Mouse (Mus musculus) testis, postnatal 10 days (tissue): ENCODE measurements around the gene Timm23.
"Not testable (repeated sequence)": the region's sequence is repeated elsewhere in the genome, so short reads cannot be mapped to it uniquely, and the experiment has no call there.

Experiments
- DNase-seq: peaks from one replicate; pipeline ENCODE4 v3.0.0; 2021; ENCODE audit warnings: low spot score

Gene Timm23

DNA sequence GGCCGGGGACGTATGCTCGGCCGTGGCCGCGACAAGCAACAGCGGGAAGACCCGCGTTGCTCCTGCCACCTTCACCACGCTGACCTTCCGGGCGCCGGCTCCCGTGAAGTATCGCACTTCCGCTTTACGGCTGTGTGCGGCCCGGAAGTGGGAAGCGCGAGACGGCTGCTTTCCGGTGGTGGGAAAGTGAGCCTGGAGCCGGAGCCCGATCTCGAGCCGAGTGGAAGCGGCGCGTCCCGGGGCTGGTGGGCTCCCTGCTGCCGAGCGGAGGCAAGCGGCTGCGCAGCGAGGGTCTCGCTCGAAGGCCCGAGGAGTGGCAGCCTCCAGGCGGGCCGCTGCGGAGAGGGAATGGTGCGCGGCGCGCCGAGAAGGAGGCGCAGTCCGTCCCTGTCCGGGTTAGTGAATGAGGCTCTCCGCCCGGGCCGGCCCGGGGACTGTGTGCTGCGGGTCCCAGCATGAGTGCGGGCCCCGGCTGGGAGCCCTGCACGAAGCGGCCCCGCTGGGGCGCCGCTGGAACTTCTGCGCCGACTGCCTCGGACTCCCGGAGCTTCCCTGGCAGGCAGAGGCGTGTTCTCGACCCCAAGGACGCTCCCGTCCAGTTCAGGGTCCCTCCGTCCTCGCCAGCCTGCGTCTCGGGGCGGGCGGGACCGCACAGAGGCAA lies at the start of gene Timm23, which contains the start of gene Parg:
TSS of gene Timm23 (minus strand) at position 108 of the 661 bp plus-strand sequence.
TSS of gene Parg (plus strand) at position 159 of the 661 bp plus-strand sequence.
- peak; percentile 87 for DNase-seq

DNA sequence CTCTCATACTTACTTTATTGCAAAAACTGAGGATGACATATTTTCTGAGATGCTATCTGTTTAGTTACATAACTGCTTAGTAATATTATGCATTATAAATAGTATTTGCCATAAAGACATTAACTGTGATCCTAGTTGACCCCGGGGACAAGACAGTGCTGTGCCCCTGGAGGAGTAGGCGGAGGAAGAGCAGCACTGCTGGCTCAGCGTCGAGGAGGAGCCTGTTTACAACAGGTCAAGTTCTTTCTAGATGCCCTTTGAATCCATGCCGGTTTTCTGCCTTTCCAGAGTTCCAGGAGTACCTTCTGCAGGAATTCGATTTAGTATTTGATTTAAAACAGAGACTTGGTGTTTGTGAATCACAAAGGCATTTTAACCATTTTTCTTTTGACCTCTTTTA lies 47.9 kb upstream of the Timm23 start:
- DNase-seq = no peak

DNA sequence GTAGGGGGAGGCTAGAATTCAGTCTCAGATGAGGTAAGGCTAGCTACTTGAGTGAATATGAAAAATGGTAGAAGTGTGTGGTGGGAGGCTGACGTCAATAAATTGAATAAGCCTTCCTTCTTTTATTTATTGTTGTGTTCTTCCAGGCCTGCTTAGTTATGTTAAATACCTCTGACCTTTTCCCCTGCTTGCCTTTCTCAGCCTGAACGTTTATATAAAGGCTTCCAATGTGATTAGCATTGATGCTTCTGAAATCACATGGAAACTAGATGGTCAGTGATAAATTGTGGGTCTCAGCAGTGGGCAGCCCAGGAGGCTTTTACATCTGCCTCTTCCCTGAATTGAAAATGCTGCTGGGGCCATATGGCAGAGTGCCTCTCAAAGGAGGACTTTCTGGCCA lies 44.3 kb upstream of the Timm23 start:
- no peak for DNase-seq

DNA sequence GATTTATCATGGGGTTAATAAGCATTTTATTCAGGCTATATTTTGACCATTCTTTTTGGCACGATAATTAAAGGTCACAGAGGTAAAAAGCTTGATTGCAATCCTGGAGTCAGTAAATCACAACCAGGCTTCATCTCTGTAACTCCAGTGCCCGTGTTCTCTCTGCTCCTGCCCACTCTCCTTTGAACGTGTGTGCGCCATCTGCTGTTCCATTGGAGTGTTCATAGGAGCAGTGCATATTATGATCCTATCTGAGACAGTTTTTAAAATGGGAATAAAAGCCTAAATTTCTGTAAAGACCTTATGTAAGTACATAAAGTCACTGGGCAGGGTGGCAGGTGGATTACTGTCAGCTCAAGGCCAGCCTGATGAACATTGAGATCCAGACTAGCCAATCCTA lies 40.7 kb upstream of the Timm23 start:
- no peak for DNase-seq

DNA sequence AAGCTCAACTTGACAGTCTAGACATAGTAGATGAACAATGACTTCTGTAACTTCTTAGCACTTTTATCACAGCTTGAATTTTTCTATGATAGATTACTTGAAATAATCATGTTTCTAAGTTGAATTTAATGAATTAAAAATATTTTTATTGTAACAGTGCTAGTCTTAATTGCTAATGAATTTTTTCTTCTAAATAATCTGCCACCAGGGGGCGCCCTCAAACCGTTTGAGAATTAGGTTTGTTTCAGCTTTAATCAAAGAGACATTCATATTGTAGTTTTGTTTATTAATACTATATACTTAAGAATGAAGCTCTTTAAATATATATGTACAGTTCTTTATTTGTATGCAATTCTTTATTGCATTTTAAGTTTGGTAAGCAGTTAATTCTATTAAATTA lies 27.3 kb upstream of the Timm23 start:
- peak; percentile 80 for DNase-seq

DNA sequence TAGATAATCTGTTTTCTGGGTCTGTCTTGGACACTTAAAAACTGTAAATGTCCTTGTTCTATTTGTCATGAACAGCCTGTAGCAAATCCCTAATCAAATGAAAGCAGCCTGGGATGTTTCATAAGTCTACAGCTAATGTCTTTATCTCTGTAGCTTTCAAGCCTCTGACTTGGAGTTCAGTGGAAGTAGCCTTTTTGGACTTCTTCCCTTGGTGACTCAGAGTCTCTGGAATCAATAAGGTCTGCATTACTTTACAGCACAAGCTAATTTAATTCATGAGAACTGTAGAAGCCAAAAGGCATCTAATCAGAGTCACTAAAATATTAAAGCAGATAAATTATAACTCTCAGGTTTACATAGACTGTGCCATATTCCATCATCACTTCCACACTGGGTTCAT lies 24.9 kb upstream of the Timm23 start:
- no peak for DNase-seq

DNA sequence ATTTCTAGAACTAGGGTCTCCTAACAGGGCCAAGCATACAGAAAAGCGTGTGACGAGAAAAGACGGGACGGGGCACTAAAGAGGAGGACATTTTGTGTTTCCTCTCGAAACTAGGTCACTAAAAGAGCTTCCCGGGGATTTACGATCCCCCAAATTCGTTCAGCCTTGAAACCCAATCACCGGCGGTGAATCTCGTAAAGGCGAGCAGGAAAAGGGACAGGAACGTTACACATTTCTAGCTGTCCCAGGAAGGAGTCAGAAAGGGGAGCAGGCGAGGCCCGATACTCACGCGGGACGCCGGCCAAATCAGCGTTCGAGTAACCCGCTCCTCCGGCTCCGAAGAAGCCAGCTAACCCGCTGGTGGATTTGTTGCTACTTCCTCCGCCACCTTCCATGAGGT lies 344 bp downstream of the Timm23 start:
- DNase-seq = peak; percentile 72

DNA sequence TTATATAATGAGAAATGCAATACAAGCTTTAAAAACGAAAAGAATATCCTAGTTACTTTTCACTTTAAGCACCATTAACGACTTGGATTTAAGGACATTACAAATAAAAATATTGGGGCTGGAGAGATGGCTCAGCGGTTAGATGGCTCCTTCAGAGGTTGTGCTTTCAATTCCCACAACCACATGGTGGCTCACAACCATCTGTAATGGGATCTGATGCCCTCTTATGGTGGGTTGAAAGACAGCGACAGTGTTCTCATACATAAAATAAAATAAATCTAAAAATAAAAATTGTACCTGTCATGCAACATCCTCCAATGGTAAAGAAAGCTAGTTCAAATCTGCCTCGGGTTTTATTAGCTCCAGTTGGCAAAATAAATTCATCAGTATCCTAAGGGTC lies 8.1 kb downstream of the Timm23 start:
- DNase-seq = not testable (repeated sequence)

DNA sequence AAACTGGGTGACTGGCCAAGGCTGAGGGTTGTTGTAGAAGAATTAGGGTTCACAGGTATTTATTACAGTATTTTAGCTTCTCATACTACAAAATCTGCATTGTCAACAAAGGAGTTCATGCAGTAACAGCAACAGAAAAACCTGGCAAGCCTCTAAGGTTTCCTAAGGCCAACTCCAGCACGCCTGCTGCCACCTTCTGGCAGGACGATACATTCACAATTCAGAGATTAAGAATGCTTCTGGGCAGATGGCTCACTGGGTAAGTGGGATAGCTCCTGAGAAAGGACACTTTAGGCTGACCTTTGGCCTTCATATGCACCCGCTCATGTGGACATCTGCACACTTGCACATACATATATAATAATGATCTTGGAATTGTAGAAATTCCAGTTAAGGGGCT lies 9.3 kb downstream of the Timm23 start:
- peak; percentile 73 for DNase-seq

DNA sequence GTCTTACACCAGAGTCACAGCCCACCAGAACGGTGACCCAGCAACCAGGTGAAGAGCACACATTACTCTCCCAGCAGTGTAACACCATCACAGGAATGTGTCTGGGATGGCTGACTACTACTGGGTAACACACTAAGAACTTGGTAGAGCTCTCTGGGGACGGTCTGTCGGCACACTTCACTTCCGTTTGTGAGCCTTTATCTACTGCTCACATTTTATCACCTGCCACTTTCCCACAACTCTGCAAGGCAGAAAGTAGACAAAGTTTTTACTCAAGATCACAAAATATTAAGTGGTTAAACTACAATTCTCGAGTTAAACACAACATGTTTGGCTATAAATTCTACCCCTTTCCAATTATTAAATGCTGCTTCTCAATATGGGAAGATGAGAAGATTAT lies 9.8 kb downstream of the Timm23 start:
- DNase-seq = no peak

DNA sequence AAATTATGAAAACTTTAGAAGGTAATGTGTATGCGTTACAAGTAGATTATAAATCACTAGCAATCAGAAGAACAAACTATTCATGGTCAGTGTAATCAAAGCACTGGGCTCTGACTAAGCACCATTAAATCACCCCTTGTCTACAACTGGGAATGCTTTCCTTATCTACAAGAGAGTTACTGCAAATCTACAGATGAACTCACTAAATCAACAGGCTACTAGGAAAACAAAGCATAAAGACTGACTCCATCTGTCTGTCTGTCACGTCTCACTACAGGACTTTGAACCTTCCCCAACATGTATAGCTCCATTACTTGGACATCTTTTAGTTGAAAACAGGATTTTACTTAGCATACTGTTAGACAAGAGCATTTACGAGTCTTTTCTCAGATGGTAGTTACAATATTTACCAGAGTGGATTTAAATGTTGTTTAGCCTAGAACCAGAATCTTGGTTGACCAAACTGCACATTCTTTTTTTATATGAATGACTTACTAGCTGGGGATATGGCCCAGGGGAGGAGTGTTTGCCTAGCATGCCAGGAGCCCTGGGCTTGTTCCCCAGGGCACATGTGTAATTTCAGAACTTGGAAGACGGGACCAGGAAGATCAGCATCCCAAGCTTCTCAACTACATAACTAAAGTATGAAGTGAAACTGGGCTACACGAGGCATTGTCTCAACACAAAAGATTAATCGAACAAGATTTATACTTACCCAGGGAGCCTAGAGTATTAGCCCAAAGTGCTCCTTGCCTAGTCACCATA lies 10.9 kb downstream of the Timm23 start:
- DNase-seq = no peak

DNA sequence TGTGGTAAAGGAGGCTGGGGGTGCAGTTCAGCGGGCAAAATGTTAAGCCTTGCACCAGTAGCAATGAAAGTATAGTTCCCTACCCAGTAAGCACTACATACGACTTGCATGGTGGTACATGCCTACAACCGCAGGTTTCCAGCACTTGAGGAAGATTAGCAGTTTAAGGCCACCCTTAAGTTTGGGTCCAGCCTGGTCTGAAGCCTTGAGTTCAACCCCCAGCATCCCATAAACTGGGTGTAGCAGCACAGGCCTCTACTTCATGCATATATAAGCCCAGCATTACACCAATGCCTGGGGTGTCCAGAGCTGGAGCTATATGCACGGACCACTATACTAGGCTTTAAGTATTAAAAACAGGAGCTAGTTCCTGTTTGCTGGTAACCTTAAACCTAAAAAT lies 17.9 kb downstream of the Timm23 start:
- no peak for DNase-seq

DNA sequence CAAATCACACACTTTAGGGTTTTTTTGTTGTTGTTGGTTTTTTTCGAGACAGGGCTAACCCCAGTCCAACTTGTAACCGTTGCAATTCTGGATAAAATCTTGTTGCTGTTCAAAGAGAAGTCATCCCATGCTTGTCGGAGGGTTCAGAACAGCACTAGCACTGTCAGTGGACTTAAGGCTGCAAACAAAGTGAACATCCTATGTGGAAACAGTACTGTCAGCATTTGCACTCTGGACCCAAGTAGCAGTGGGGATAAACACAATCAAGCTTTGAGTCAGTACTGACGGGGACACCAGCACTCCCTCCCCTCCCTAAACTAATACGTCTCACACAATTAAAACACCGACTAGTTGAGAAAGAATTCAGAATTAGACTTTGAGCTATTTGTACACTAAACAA lies 20.8 kb downstream of the Timm23 start:
- DNase-seq = no peak

DNA sequence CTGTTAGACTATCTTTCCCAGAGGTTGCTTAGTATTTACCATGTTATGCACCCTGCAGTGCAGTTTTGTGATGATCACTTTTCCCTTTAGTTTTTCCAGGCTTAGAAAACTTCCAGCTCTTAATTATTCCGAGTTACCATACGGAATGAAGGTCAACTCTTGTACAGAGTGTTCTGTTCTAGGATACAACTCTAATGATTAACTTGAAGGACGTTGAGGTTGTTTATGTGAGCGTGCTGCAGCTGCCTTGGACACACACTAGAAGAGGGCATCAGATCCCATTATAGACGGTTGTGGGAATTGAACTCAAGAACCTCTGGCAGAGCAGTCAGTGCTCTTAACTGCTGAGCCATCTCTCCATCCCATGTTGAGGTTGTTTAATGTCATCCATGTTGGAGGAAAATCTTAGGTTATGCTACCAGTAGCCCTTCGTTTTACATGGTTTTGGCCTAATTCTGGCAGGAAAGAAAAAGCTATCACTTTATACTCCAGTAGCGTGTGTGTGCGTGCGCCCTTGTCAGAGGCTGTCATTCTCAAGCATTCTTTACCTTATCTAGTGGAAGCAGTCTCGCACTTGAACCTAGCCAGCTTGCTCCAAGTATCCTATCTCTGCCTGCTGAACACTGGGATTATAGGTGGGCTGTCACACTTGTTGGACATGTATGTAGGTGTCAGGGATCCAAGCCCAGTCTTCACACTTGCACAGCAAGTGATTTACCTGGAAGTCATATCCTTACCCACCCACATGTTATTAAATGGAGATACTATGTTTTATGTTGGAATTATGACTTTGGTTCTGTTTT lies 22.1 kb downstream of the Timm23 start:
- no peak for DNase-seq

DNA sequence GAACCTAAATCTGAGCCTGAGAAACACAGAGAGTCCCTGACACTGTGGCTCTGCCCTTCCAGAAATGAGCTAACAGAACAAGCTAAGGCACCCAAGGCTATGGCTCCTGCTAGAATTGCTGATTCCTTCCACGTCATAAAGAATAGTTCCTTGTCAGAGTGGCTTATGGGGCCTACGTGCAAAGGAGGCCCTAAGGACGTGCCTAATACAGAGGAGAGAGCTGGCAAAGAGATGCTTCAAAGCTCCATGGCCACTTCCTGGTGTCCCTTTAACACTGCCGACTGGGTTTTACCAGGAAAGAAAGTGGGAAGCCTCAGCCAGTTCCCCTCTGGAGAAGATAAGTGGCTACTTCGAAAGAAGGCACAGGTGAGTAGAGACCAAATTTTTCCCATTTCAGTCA lies 25.1 kb downstream of the Timm23 start:
- DNase-seq = not testable (repeated sequence)

DNA sequence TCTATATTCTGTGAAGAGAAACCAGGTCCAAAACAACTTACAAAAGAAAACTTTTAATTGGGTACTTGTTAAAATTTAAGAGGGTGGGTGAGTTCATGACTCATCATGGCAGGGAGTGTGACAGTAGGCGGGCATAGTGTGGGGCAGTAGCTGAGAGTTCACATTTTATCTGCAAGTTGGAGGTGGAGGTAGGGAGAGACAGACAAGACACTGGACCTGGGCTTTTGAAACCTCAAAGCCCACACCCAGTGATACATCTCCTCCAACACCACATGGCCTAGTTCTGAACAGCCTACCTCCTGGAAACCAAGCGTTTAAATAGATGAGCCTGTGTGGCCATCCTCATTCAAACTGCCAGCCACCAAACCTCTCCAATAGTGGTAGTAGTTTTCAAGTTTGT lies 26.4 kb downstream of the Timm23 start:
- DNase-seq = no peak

DNA sequence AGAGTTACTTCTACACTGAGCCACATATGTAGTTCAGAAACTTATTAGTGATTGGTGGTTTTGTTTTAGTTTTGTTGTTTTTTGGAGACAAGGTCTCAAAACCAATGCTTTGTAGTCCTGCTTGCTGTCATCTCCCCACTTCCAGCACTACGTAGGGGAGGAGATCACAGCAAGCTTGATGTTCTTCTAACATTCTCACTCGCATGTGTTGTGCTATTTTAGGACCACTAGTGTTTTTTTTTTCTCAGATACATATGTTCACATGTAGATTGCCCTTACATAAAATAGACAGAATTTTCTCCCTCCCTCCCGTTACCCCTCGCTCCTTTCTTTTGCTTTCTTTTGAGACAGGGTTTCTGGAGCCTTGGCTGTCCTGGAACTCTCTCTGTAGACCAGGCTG lies 31.6 kb downstream of the Timm23 start:
- DNase-seq = no peak

DNA sequence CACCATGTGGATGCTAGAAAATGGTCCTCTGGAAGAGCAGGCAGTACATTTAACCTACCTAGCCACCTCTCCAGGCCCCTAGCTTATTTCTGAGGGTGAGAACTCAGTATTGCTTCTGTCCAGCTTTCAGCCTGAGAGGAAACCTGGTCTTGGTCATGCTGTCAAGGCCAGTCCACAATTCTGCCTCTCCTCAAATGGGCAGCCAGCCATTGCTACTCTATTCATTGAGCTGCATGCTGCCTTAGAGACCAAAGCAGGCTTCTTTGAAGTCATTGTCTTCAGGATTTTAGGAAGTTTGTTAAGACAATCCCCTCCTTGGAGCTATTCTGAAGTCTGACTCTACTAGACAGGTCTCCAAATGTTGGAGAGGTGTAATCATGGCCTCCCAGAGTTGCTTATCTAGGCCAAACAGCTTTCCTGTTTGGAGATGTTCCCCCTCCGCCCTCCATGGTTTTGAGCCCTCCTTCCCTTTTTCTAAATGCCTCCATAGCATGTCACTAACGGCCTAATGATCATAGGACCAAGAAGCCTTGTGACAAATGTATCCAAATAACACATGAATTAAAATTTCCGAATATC lies 33.0 kb downstream of the Timm23 start:
- DNase-seq = no peak

DNA sequence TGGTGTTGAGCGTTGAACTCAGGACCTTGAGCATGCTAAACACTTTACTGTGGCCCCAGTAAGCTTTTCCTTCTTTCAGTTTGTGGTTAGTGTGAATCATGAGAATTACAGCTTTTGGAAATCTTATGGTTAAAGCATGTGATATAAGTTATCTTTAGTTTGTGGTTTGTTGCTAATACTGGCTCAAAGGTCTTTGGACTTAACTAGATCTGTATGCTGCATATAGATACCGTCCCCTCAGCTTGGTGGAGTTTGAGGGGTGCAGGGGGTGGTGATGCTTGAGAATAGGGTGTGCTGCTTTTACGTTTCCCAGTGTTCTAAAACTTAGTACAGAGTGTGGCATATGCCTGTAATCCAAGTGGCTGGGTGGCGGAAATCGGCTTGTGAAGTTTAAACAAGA lies 34.4 kb downstream of the Timm23 start:
- DNase-seq = no peak

DNA sequence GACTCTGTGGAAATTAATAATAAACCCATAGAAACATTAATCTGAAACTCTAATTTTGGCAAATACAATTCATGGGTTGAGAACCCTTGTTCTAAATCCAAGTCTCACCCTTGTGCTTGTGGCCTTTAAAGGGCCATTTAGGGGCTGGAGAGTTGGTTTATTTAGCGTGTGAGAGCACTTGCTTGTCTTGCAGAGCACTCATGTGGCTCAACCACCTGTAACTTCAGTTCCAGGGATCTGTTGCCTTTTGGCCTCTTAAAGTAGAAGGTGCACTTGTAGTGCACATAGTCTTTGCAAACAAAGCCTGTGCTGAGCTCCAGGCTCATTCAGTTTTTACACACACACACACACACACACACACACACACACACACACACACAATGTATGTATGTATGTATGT lies 34.9 kb downstream of the Timm23 start:
- no peak for DNase-seq

DNA sequence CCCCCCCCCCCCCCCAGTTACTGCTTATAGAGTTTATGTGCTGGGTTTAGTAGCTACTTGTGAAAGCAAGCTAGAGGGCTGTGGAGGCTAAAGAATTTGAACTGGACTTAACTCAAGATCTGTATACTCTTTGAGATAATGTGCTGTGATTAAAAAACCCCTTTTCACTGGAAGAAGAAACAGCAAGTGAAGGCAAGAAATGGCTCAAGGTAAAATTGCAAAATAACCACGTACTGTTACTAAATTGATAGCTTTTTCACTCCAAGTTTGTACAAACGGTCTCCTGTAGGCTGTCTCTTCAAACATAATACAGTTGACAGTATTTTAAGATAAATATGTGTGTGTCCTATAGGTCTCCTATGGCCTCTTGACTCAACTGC lies 35.6 kb downstream of the Timm23 start:
- DNase-seq = no peak

DNA sequence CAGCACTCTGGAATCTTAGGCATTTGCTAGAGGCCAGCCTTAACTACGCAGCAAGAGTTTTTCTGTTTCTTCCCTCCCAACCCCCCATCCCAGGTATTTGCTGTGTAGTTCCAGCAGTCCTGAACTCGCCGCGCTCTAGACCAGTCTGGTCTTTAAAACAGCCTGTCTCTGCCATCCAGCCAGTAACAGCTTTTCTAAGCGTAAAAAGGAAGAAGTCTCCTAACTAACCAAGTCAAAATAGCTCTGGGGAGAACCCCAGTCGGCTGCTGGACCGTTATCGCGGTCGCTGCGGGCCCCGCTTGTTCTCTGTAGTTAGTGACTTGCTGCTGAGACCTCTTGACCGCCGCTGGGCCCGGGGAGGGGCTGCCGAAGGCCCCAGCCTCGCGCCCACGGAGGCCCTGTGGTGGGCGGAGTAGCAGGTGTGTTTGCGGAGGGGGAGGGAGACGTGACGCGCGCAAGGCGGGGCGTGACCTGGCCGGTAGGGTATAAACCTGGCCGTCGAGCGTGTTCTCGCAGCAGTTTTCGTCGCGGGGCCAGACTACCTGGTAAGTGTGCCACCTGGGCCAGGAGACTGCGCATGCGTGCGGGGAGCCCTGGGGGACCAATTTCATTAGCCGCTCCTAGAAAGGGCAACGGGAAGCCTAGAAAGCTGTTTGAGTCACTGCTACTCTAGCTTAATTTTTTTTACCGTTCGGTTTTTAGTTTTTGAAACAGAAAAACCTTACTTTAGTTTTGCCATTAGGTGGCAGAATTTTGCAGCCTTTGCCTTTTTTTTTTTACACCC lies 36.2 kb downstream of the Timm23 start:
- peak; percentile 80 for DNase-seq
